In the genomic region with DNA sequence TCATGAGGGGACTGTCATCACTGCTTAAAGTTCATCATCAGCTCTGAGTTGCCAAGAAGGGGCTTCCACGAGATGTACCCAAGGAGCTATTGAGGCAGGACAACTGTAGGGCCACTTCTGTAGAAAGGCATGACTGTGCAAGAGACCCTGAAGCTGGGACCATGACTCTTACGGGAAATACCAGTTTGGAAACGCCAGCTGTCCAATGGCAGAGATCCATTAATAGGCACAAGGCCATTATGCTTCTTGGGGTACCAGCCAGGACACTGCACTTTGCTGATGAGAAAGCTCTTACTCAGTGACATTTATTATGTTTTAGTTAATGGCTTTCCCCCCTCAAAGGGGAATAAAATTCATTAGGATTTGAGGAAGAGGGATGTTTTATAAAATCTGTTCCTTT, we compare ENCODE assay signal across 24 mouse cellular contexts. TPM values are rescaled to one million over a fixed set of nuclear protein-coding genes. Genes with fewer than 3 reads are reported as not detected.
DNase-seq lines count a peak whose midpoint lies in the region; ATAC-seq lines count a peak whose summit lies in the region.
"Had no signal": no experiment of that assay in that cellular context is flagged by ENCODE, and none has a peak within 500 bp of the region (broad histone marks: within the 10 kb centered on the region; RNA-seq: fewer than 3 reads in every experiment).

No protein-coding gene starts in this region.

- ATAC-seq in liver, embryonic 11.5 days (replicated peaks; ENCODE audit: low FRiP score), result no peak
- ATAC-seq: activated CD4-positive, CD25-positive, alpha-beta regulatory T cell, adult 4 months; CD4-positive, CD25-positive, alpha-beta regulatory T cell, adult 4 months; forebrain, embryonic 13.5 days; forebrain, embryonic 15.5 days; forebrain, postnatal 0 days; Patski had no signal

- no peaks in the 10 kb centered on the region for H3K36me3 ChIP-seq in liver, embryonic 11.5 days (ENCODE audit: control insufficient read depth, insufficient read depth, low read length)
- H3K36me3 ChIP-seq: embryonic facial prominence, embryonic 10.5 days; embryonic facial prominence, embryonic 12.5 days; forebrain, embryonic 15.5 days; G1E had no signal

- WGBS in liver, embryonic 11.5 days, result 77% methylated on average over 3 of the region's 3 CpGs

- H3K4me3 ChIP-seq in liver, embryonic 11.5 days (ENCODE audit: low read depth, low read length), result no peak overlapping the region
- H3K4me3 ChIP-seq: embryonic facial prominence, embryonic 10.5 days; embryonic facial prominence, embryonic 12.5 days; forebrain, embryonic 13.5 days; forebrain, embryonic 15.5 days had no signal

- H3K4me2 ChIP-seq in liver, embryonic 11.5 days, result no peak overlapping the region
- H3K4me2 ChIP-seq: embryonic facial prominence, embryonic 12.5 days; forebrain, embryonic 13.5 days; forebrain, embryonic 15.5 days had no signal

- H3K4me1 ChIP-seq in liver, embryonic 11.5 days (replicated peaks; ENCODE audit: control insufficient read depth, insufficient read depth, low read length), result peaks cover 4% of the 10 kb centered on the region
- H3K4me1 ChIP-seq: embryonic facial prominence, embryonic 10.5 days; embryonic facial prominence, embryonic 12.5 days; forebrain, embryonic 13.5 days; forebrain, embryonic 15.5 days had no signal

- no peak overlapping the region for H3K9ac ChIP-seq in liver, embryonic 11.5 days (ENCODE audit: low read depth, low read length)
- H3K9ac ChIP-seq: embryonic facial prominence, embryonic 12.5 days; forebrain, embryonic 13.5 days; forebrain, embryonic 15.5 days; forebrain, postnatal 0 days had no signal

- no peaks in the 10 kb centered on the region for H3K27me3 ChIP-seq in liver, embryonic 11.5 days (replicated peaks; ENCODE audit: control insufficient read depth, insufficient read depth, low read length)
- H3K27me3 ChIP-seq: CH12.LX; embryonic facial prominence, embryonic 12.5 days; forebrain, embryonic 13.5 days; forebrain, embryonic 15.5 days had no signal

- H3K27ac ChIP-seq in liver, embryonic 11.5 days (ENCODE audit: low read depth, low read length), result no peak overlapping the region
- H3K27ac ChIP-seq: embryonic facial prominence, embryonic 10.5 days; embryonic facial prominence, embryonic 12.5 days; forebrain, embryonic 13.5 days; forebrain, embryonic 15.5 days had no signal

- DNase-seq in cerebellum, postnatal 10 days, result peak; percentile 53 to 66
- no peak for DNase-seq in cerebellum, adult 11 months
- DNase-seq in heart, adult 11 months, result peak; percentile 58
- DNase-seq in heart, adult 9 months (ENCODE audit: low spot score in 2 of 2), result no peak
- DNase-seq in liver, embryonic 11.5 days (ENCODE audit: low spot score), result peak; percentile 7
- DNase-seq in liver, result no peak
- DNase-seq: adrenal gland, adult 8-10 months; adrenal gland, postnatal 14 days; adrenal gland, postnatal 36 days; B cell, adult 2 months; cerebellum, adult 18-20 months; cerebellum, adult 8-10 months; cerebellum, adult 9-11 months; forebrain, postnatal 0 days had no signal

- H3K9me3 ChIP-seq in liver, embryonic 11.5 days (ENCODE audit: control insufficient read depth, low read length), result no peaks in the 10 kb centered on the region
- H3K9me3 ChIP-seq: embryonic facial prominence, embryonic 10.5 days; embryonic facial prominence, embryonic 12.5 days; forebrain, embryonic 13.5 days; forebrain, embryonic 15.5 days had no signal

RNA-seq across cellular contexts. Expression of a gene that starts 24.6 kb away (rescaled TPM):
- 0.04 TPM in 1 of 2 replicates, not detected in the other for polyA plus RNA-seq in liver, embryonic 11.5 days (2014; fragmentation: Nextera tagmentation; extraction: Ambion mirVana)
- polyA plus RNA-seq: activated CD4-positive, CD25-positive, alpha-beta regulatory T cell, adult 4 months; forebrain, embryonic 11.5 days; forebrain, embryonic 13.5 days; forebrain, embryonic 15.5 days had no signal

RNA-seq across cellular contexts. Expression of a gene that starts 38.8 kb away (rescaled TPM):
- polyA plus RNA-seq in liver, embryonic 11.5 days (2014; fragmentation: Nextera tagmentation; extraction: Ambion mirVana), result not detected in 2 replicates
- polyA plus RNA-seq: activated CD4-positive, CD25-positive, alpha-beta regulatory T cell, adult 4 months; CD4-positive, CD25-positive, alpha-beta regulatory T cell, adult 4 months; embryonic facial prominence, embryonic 10.5 days; forebrain, embryonic 11.5 days; Patski had no signal

Comparison
In these comparisons a context has a peak if more than half of its experiments do, and no peak if none do; other contexts are left out.
1. DNase-seq: peak in cerebellum, postnatal 10 days (2 of 2), heart, adult 11 months (single experiment) and liver, embryonic 11.5 days (single experiment); none in cerebellum, adult 11 months (single experiment), heart, adult 9 months (0 of 2) and liver (single experiment).